Comparison of ENCODE assay signal across 17 mouse cellular contexts in genomic region chr17:15575056-15575455, GRCm38 (mm10).
"Had no signal": no experiment of that assay in that cellular context is flagged by ENCODE, and none has a peak within 500 bp of the region (broad histone marks: within the 10 kb centered on the region; RNA-seq: fewer than 3 reads in every experiment).

No protein-coding gene starts in this region.

- ATAC-seq: liver, embryonic 12.5 days; midbrain, embryonic 13.5 days; midbrain, embryonic 16.5 days had no signal

- DNase-seq: kidney, adult 9 months; layer of hippocampus, postnatal 36 days; lung, adult 18-20 months; lung, postnatal 10 days; lung, postnatal 36 days; thymus, adult 18-20 months; thymus, postnatal 36 days had no signal

- H3K4me1 ChIP-seq: liver, embryonic 12.5 days; liver, embryonic 15.5 days; lung, embryonic 15.5 days; megakaryocyte, embryonic 14.5 days; midbrain, embryonic 13.5 days; neural tube, embryonic 13.5 days had no signal

- H3K27ac ChIP-seq: left cerebral cortex, adult 2 months; liver, embryonic 12.5 days; liver, embryonic 15.5 days; lung, embryonic 15.5 days; midbrain, embryonic 10.5 days; midbrain, embryonic 13.5 days; neural tube, embryonic 13.5 days had no signal

- H3K9ac ChIP-seq: liver, embryonic 12.5 days; liver, embryonic 15.5 days; lung, embryonic 15.5 days; midbrain, embryonic 13.5 days; neural tube, embryonic 13.5 days had no signal

- H3K36me3 ChIP-seq: liver, embryonic 12.5 days; liver, embryonic 15.5 days; lung, embryonic 15.5 days; midbrain, embryonic 10.5 days; midbrain, embryonic 13.5 days; neural tube, embryonic 13.5 days had no signal

- H3K9me3 ChIP-seq: liver, embryonic 12.5 days; liver, embryonic 15.5 days; lung, embryonic 15.5 days; midbrain, embryonic 10.5 days; midbrain, embryonic 13.5 days; neural tube, embryonic 13.5 days had no signal

- H3K4me2 ChIP-seq: liver, embryonic 12.5 days; liver, embryonic 15.5 days; lung, embryonic 15.5 days; midbrain, embryonic 13.5 days; neural tube, embryonic 13.5 days had no signal

- H3K4me3 ChIP-seq: left cerebral cortex, adult 2 months; liver, embryonic 12.5 days; liver, embryonic 15.5 days; lung, embryonic 15.5 days; megakaryocyte, embryonic 14.5 days; midbrain, embryonic 10.5 days; midbrain, embryonic 13.5 days; myocyte; neural tube, embryonic 13.5 days had no signal
